Mouse (Mus musculus) natural killer cell, adult 2 months (primary cell): ENCODE results near the gene Gm28729.

Experiments used
- DNase-seq, 2 experiments: peaks; one replicate each; pipeline ENCODE4 v3.0.0; 2022; ENCODE audit warnings: low spot score in 2 of 2

Gene Gm28729

DNA sequence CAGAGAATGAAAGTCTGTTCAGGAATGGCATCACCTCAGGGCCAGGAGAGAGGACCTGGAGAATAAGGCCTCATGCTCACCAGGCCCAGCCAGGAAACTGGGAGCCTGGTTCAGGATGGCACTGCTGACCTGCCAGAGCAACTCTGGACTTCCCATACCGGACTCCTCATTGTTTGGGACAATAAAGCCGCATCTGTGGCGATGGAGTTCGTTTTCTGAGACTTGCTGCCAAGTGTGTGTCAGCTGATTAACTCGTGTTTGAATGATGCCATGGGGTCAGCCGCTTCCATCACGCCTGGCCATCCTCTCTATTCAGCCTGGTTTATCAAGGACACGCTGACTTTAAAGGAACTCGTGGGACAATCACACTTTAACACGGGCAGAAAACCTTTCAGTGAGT is 61.4 kb downstream of the Gm28729 start:
- DNase-seq = no peak

GRCm38 (mm10) chr9:96461607-96462006 is 63.5 kb downstream of the Gm28729 start:
- DNase-seq = no peak

GRCm38 (mm10) chr9:96460117-96460865 is 64.8 kb downstream of the Gm28729 start:
- no peak for DNase-seq

GRCm38 (mm10) chr9:96455618-96456017 is 69.4 kb downstream of the Gm28729 start:
- no peak for DNase-seq

GRCm38 (mm10) chr9:96452956-96453355 is 72.1 kb downstream of the Gm28729 start:
- no peak for DNase-seq

DNA sequence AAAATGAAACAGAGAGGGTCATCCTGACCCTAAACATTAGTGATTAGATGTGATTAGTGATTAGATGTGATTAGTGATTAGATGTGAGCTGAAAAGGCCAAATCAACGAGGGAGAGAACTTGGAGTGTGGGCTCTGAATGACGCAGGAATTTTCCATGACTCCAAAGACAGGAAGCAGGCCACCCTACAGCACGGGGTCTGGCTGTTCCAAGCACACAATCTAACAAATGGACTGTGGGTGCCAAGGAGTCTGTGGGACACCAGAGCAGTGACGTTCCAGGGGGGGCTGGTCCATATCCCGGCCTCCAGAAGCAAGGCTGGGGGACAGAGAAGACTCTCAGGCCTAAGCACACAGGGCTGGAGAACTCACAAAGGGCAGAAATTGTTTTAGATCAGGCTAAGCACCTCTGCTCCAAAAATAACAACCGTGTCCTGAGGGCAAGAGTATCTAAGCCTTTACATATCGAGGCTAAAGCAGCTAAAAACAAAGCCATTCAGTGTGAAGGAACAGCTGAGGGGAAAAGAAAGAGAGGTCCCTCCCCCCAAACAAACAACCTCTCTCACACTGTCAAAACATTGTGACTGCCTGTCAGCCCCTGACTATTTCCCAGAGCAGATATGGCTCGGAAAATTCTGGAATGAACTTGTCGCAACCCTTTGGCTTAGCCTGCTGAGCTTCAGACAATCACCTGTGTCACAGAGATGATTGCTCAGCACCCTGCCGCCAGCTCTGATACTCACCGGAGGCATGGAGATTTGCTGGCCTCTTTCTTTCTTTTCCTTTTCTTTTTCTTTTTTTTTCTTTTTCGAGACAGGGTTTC is 74.0 kb downstream of the Gm28729 start:
- no peak for DNase-seq

- no peak for DNase-seq
These were observed 75.5 kb downstream of the Gm28729 start for GRCm38 (mm10) chr9:96449514-96449913.

DNA sequence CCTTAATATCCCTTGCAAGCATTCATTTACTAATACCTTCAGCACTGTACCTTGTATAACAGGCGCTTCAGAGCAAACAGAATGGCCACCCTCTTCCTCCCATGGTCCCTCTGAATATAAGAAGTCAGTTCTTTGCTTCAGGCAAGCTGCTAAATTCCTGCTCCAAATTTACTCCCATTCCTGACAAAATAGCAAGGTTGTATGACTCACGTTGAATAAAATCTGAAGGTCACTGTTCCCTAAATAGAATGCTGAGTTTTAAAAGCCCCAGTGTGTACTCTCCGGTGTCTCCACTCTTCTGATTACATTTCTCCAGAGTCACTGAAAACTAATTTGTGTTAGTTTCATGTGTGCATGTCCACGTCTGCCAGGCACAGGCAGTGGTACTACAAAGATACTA is 79.7 kb downstream of the Gm28729 start:
- DNase-seq = no peak

DNA sequence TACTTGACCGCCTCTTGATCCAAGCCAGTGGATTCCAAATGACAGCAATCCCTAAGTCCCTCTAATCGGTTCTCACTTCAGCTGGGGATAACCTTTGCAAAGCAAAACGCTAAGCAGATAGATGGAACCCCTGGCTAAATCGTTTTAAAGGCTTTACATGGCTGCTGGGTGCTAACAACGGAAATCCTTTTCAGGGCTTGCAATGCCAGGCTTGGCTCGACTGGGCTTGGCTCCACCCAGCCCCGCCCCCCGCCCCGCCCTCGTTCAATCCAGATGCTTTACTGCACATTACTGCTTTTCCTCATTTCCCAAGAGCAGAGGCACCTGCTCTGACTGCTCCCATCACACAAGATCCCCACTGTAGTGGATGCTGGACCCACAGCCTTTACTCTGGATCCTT is 83.0 kb downstream of the Gm28729 start:
- DNase-seq = peak in 1 of 2 experiments; percentile 23

- DNase-seq = peak; percentile 48 to 49
These were observed 86.7 kb downstream of the Gm28729 start for GRCm38 (mm10) chr9:96438334-96438871.

DNA sequence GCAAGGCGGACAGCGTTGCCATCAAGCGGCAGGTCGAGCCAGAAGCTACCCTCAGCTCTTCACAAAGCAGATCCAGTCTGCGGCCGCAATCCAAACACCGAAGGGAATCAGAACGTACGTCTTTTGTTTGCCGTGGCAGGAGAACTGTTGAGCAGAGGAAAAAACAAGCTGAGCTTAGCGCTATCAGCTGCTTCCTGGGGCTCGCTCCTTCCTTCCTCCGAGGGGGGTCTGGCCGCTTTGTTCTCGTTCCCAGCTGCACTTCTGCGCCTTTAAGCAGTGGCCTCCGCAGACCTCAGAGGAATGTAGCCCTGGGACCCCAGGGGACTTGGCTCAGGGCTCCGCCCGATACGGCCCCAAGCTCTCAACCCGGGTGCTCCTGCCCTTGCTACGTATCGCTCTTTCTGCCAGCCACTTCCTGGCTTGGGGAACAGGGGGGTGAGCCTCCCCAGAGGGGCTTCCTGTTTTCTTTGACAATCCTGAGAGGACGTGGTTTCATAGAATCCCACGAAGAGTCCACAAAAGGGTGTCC is 87.2 kb downstream of the Gm28729 start:
- peak in 1 of 2 experiments; percentile 62 for DNase-seq

GRCm38 (mm10) chr9:96436901-96437804 is 87.9 kb downstream of the Gm28729 start:
- peak; percentile 10 to 23 for DNase-seq
